Mouse (Mus musculus) monocyte, adult 2 months (primary cell): ENCODE results near the gene Gm10697.
"Not testable (repeated sequence)": the region's sequence is repeated elsewhere in the genome, so short reads cannot be mapped to it uniquely, and the experiment has no call there.

ENCODE experiments used
- DNase-seq, 2 experiments: peaks; one replicate each; pipeline ENCODE4 v3.0.0; 2022; ENCODE audit warnings: low spot score in 2 of 2, low read depth in 1 of 2

Gm10697 gene

GRCm38 (mm10) chr3:94072544-94072943, at the start of gene Gm10697:
Gene Gm10697 (minus strand): TSS chr3:94072644.
- DNase-seq: not testable (repeated sequence)

- DNase-seq: not testable (repeated sequence)
Observed at GRCm38 (mm10) chr3:94115071-94115470, 42.6 kb upstream of the Gm10697 start.

DNA sequence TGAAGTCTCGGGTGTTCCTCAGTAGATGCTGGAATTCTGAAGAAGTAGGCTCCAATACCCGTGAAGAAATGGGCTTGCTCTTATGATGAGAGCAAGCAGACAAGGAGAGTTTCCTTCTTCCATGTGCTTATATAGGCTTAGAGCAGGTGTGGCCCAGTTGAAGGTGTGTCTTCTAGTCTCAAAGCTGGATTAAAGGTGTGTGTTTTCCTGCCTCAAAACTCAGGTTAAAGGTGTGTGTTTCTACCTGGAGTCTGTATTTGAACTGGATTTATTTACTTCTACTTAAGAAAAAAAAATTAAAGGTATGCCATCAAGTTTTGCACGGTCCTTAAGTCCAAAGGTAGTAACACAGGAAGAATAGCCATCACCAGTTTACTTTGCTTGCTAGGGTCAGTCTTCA, 17.7 kb downstream of the Gm10697 start, which contains the start of gene Gm9125:
Gene Gm9125 (minus strand): TSS at position 101 of the 400 bp plus-strand sequence.
- not testable (repeated sequence) for DNase-seq

DNA sequence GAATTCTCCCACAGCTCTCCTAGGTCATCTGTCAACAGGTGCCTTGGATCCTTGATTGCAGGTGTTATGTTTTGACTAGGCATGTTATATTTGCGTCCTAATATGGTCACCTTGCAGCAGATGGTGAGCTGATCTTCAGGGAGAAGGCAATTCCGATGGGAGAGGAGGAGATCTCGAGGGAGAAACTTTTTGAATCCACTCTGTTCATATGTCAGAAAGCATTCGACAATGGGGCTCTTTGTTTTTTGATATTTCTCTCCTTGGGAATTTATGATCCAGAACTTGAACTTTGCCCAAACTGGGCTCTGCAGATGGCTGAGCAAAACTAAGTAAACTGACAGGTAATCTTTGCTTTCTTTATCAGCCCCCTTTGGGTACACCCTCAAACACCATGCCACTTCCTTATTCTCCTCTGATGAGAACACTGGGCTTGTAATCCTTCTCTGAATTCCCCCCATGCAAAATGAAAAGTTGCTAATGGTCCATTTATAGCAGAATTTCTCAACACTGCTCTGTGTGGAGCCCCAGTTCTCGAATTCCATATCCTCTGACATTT, 22.8 kb downstream of the Gm10697 start:
- DNase-seq: not testable (repeated sequence)

DNA sequence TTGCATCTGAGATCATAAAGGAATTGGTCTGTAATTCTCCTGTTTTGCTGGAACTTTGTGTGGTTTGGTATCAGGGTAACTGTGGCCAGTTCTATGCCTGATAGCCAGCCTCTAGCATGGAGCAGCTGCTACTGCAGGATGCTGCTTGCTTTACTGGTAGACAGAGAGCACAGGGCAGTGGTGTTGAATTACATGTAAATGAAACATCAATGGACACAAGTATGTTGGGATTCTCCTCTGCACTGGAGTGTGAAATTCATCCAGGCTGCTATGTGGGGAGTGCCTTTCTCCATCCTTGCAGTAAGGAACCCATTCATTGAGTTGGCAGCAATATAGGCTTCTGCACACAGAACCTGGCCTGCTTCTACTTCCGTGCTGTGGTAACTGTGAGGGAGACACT, 34.2 kb downstream of the Gm10697 start:
- DNase-seq: not testable (repeated sequence)

DNA sequence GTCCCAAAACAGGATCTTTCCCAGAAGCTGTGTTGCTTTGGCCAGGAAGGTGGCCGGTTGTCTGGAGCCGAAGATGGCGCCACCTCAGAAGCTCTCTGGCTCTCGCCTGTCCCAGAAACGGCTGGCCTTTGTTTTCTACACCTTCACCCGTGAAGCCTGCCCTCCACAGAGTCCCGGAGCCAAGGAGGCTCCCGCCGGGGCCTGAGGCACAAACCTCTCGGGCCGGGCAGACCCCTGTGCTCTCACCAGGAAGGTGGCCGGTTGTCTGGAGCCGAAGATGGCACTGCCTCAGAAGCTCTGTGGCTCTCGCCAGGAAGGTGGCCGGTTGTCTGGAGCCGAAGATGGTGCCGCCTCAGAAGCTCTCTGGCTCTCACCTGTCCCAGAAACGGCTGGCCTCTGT, 38.0 kb downstream of the Gm10697 start:
- DNase-seq: not testable (repeated sequence)
